Mouse (Mus musculus): ENCODE data around the gene Ppp1r26.

Ppp1r26 gene

DNA sequence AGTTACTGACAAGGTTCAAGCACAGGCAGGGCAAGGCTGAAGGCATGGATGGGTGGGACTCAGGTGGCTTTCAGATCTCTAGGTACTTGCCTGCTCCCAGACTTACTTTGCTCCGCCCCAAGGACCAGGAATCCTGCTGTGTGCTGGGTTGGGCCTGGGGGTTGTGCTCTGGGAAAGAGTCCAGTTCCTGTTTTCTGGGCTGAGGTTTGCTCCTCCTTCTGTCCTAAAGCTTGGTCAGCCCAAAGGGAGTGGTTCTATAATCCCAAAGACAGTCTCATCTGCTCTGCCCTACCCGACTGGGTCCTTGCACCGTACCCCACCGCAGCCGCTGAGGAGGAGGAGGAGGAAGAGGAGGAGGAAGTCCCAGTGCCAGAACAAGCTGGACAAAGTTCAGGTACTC, 50.1 kb downstream of the Ppp1r26 start, which contains the start of gene Gbgt1:
Gene Gbgt1 (plus strand): TSS at position 221 of the 400 bp plus-strand sequence.
- no peak for DNase-seq (ENCODE audit: low spot score in 2 of 2)

DNA sequence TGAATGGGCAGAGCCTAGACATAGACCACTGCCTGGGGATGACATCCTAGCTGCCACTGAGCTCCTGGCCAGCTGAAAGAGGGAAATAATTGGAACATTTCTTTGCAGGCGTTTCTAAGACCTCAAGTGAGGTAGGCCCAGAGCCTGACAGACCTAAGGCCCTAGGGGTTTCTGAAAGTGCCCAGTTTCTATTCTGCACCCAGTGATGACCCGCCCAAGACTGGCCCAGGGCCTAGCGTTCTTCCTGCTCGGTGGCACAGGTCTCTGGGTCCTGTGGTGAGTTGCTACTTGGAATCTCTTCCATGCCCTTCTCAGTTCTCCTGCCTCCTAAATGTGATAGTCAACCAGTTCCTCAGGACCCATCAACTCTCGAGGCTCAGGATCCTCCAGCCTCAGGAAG, 51.0 kb downstream of the Ppp1r26 start:
- DNase-seq (ENCODE audit: low spot score in 2 of 2): no peak

DNA sequence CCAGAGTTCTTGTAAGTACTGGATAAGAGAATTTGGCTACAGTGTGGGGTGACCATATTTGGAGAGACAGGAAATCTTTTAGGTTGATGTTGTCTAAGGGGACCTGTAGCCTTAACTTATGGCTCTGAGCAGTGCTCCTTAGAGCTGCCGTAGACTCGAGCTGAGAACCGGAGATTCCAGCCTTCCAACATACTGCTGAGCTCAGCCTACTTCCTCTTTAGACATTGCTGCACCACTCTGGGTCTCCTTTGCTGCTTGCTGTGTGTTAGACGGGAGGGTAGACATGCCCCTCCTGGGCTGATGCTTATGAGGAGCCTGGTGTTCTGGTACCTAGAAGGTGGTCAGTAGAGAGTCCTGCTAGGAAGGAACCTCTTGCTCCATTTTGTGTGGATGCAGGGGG, 51.8 kb downstream of the Ppp1r26 start:
- DNase-seq (ENCODE audit: low spot score in 2 of 2): no peak

DNA sequence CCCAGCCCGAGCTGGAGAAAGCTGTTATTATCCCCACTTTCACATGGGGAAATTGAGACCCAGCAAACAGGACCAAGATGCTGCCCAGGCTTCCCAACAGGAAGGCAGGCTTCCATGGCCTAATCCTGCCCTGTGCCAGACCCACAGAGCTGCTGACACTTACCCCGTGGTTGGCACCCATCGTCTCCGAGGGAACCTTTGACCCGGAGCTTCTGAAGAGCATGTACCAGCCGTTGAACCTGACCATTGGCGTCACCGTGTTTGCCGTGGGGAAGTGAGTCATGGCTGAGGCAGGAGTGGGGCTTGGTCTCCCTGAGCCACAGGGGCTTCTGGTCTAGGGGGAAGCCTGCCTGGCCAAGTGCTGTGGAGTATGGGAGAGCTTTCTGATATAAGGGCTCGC, 56.4 kb downstream of the Ppp1r26 start:
- peak in 1 of 2 experiments; percentile 4 for DNase-seq (ENCODE audit: low spot score in 2 of 2)

DNA sequence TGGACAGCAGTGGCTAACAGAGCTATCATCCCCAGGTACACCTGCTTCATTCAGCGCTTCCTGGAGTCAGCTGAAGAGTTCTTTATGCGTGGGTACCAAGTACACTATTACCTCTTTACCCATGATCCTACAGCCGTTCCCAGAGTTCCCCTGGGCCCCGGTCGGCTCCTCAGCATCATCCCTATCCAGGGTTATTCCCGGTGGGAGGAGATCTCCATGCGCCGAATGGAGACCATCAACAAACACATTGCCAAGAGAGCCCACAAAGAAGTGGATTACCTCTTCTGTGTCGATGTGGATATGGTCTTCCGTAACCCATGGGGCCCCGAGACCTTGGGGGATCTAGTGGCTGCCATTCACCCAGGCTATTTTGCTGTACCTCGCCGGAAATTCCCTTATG, 58.1 kb downstream of the Ppp1r26 start:
- peak in 1 of 2 experiments; percentile 3 for DNase-seq (ENCODE audit: low spot score in 2 of 2)
